Mouse (Mus musculus): ENCODE results near the gene Nck2. TPM values are rescaled to one million over a fixed set of nuclear protein-coding genes. Genes with fewer than 3 reads are reported as not detected.

The Nck2 gene
- polyA plus RNA-seq, 1 experiment from 2014 or later = 42.7 TPM

- Histone ChIP-seq H3K36me3 (no peaks in the 10 kb centered on the region), H3K27me3 (no peaks in the 10 kb centered on the region), H3K4me2 (no peak overlapping the region), H3K4me3 (no peak overlapping the region), H3K9ac (no peak overlapping the region), H3K27ac (no peak overlapping the region), H3K9me3 (no peaks in the 10 kb centered on the region), H3K4me1 (replicated peaks) (peaks cover 79% of the 10 kb centered on the region)
- no peak for ATAC-seq (ENCODE audit: low FRiP score)
- WGBS = 92% methylated on average over 6 of the region's 6 CpGs
These were observed 57.0 kb downstream of the Nck2 start for GRCm38 (mm10) chr1:43501143-43501919.

- no peak for ATAC-seq (ENCODE audit: low FRiP score)
- WGBS = 53% methylated on average over 10 of the region's 10 CpGs
- H3K4me1 ChIP-seq (replicated peaks) = peaks cover 75% of the 10 kb centered on the region
- no peak overlapping the region for H3K27ac ChIP-seq
- H3K36me3 ChIP-seq = no peaks in the 10 kb centered on the region
- H3K9me3 ChIP-seq = no peaks in the 10 kb centered on the region
- no peak overlapping the region for H3K4me2 ChIP-seq
- no peaks in the 10 kb centered on the region for H3K27me3 ChIP-seq
- no peak overlapping the region for H3K9ac ChIP-seq
- H3K4me3 ChIP-seq = no peak overlapping the region
These were observed 57.8 kb downstream of the Nck2 start for GRCm38 (mm10) chr1:43501920-43502791.

DNA sequence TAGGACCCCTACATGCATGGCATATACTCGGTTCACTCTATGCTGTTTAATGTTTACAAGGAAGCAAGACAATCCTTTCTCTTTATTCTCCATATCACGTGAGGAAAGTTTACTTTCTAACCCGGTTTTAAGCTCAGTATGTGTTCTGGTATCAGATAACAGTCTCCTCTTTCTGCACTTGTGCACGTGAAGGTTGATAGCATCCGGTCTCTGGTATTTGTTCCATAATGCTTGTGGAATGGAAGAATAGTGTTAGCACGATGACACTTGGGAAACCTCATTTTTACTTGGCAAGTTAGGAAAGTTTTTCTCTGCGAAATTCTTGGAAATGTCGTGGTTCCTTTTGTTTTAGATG, 58.4 kb downstream of the Nck2 start:
- ATAC-seq (ENCODE audit: low FRiP score) = no peak
- H3K9ac ChIP-seq = no peak overlapping the region
- 74% methylated on average over 8 of the region's 8 CpGs for WGBS
- no peak overlapping the region for H3K4me2 ChIP-seq
- peaks cover 72% of the 10 kb centered on the region for H3K4me1 ChIP-seq (replicated peaks)
- H3K27ac ChIP-seq = no peak overlapping the region
- H3K9me3 ChIP-seq = no peaks in the 10 kb centered on the region
- no peaks in the 10 kb centered on the region for H3K36me3 ChIP-seq
- H3K4me3 ChIP-seq = no peak overlapping the region
- no peaks in the 10 kb centered on the region for H3K27me3 ChIP-seq

DNA sequence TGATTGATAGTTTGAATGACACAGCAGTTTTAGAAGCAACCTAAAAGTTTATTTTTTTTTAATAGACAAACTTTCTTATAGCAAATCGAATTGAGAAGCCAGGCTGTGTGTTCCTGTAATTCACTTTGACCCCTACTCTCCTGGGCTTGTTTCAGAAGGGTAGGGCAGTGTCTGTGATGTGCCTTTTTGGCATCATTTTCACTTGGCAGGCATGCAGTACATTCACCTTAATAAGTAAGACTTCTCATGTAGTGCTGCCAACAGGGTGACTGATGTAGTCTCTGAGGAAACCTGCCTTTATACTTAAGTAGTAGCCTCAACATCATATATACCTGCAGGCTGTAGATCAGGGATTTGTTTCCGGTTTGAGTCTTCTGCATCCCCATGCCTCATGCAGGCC, 58.9 kb downstream of the Nck2 start:
- Histone ChIP-seq H3K36me3 (no peaks in the 10 kb centered on the region), H3K9me3 (no peaks in the 10 kb centered on the region), H3K4me3 (no peak overlapping the region), H3K27ac (peak overlapping the region; percentile 32; the same call in 1 of the 2 replicates), H3K9ac (no peak overlapping the region), H3K27me3 (no peaks in the 10 kb centered on the region), H3K4me2 (no peak overlapping the region), H3K4me1 (replicated peaks) (peaks cover 67% of the 10 kb centered on the region)
- no peak for ATAC-seq (ENCODE audit: low FRiP score)
- WGBS = 94% methylated on average over 2 of the region's 2 CpGs

DNA sequence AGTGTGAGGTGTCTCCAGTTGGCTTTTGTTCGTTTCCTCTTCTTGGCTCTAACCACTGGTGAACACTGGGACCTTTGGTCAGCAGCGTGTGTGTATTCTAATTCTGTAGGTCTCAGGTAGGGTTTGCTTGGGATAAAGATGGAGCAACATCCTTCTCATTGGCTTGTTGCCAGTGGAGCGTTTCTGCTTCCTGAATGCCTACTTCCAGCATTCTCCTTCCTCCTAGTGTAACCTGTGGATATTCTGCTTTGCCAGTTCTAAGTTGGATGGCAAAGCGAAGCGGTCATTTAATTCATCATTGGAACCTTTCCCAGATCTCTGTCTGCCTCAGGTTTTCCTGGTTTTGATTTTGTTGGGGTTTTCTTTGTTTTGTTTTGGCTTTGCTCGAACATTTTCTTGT, 59.3 kb downstream of the Nck2 start:
- Histone ChIP-seq H3K27me3 (no peaks in the 10 kb centered on the region), H3K27ac (peak overlapping the region; percentile 32; the same call in 1 of the 2 replicates), H3K9ac (no peak overlapping the region), H3K36me3 (no peaks in the 10 kb centered on the region), H3K4me3 (no peak overlapping the region), H3K9me3 (no peaks in the 10 kb centered on the region), H3K4me1 (replicated peaks) (peaks cover 66% of the 10 kb centered on the region), H3K4me2 (no peak overlapping the region)
- 84% methylated on average over 6 of the region's 6 CpGs for WGBS
- ATAC-seq (ENCODE audit: low FRiP score) = no peak

GRCm38 (mm10) chr1:43504235-43504634, 59.9 kb downstream of the Nck2 start:
- peak overlapping the region; percentile 60; the same call in 1 of the 2 replicates for H3K27ac ChIP-seq
- H3K4me1 ChIP-seq (replicated peaks) = peaks cover 62% of the 10 kb centered on the region
- H3K9me3 ChIP-seq = no peaks in the 10 kb centered on the region
- H3K27me3 ChIP-seq = no peaks in the 10 kb centered on the region
- 6% methylated on average over 4 of the region's 4 CpGs for WGBS
- ATAC-seq (ENCODE audit: low FRiP score) = peak; percentile 88
- H3K4me3 ChIP-seq = no peak overlapping the region
- H3K36me3 ChIP-seq = no peaks in the 10 kb centered on the region
- no peak overlapping the region for H3K9ac ChIP-seq
- H3K4me2 ChIP-seq = no peak overlapping the region

- Histone ChIP-seq H3K36me3 (peaks cover 10% of the 10 kb centered on the region), H3K27ac (no peak overlapping the region), H3K4me2 (no peak overlapping the region), H3K9me3 (no peaks in the 10 kb centered on the region), H3K9ac (no peak overlapping the region), H3K4me3 (no peak overlapping the region), H3K4me1 (replicated peaks) (peaks cover 47% of the 10 kb centered on the region), H3K27me3 (no peaks in the 10 kb centered on the region)
- ATAC-seq (ENCODE audit: low FRiP score) = no peak
- WGBS = 97% methylated on average over 3 of the region's 3 CpGs
These were observed 62.3 kb downstream of the Nck2 start for GRCm38 (mm10) chr1:43506638-43507037.

DNA sequence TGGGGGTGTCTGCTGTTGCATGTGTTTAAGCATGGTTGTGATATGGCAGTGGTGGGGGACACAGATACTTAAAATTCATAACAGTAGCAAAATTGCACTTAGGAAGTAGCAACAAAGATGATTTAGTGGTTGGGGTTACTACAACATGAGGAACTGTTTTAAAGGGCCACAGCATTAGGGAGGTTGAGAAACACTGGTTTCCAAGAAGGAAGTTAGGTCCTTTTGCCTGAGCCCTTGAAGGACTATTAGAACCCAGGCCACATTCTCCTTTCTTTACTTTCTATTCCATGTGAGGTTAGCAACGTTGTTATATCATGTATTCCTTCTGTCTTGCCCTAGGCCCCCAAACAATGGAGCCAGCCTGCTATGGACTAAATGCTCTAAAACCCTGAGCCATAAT, 63.4 kb downstream of the Nck2 start:
- no peak overlapping the region for H3K4me2 ChIP-seq
- no peaks in the 10 kb centered on the region for H3K27me3 ChIP-seq
- H3K27ac ChIP-seq = no peak overlapping the region
- peaks cover 19% of the 10 kb centered on the region for H3K36me3 ChIP-seq
- H3K9me3 ChIP-seq = no peaks in the 10 kb centered on the region
- H3K4me3 ChIP-seq = no peak overlapping the region
- WGBS = 66% methylated on average over 1 of the region's 1 CpGs
- peaks cover 36% of the 10 kb centered on the region for H3K4me1 ChIP-seq (replicated peaks)
- H3K9ac ChIP-seq = no peak overlapping the region
- no peak for ATAC-seq (ENCODE audit: low FRiP score)

DNA sequence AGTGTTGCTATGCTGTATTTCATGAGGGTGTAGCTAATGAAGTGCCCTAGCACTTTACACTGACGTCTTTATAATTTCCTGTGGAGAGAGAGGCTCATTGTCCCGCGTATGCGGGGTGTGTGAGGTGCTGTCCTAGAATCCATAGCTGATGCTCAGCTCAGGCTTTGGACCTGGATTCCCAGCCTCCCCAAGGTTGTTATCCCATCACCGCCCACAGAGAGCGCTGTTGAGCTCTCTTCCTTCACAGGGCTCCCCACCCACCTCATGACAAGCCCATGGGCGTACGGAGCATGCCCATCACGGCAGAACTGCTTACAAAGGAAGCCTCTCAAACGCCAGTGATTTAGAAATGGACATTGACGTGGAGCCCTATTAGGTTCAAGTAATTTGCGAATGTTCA, 66.9 kb downstream of the Nck2 start:
- H3K9ac ChIP-seq = no peak overlapping the region
- no peak overlapping the region for H3K27ac ChIP-seq
- no peaks in the 10 kb centered on the region for H3K9me3 ChIP-seq
- peaks cover 7% of the 10 kb centered on the region; the same call in 1 of the 2 replicates for H3K4me1 ChIP-seq (replicated peaks)
- 82% methylated on average over 12 of the region's 12 CpGs for WGBS
- peaks cover 30% of the 10 kb centered on the region for H3K36me3 ChIP-seq
- ATAC-seq (ENCODE audit: low FRiP score) = no peak
- no peaks in the 10 kb centered on the region for H3K27me3 ChIP-seq
- no peak overlapping the region for H3K4me2 ChIP-seq
- H3K4me3 ChIP-seq = no peak overlapping the region

DNA sequence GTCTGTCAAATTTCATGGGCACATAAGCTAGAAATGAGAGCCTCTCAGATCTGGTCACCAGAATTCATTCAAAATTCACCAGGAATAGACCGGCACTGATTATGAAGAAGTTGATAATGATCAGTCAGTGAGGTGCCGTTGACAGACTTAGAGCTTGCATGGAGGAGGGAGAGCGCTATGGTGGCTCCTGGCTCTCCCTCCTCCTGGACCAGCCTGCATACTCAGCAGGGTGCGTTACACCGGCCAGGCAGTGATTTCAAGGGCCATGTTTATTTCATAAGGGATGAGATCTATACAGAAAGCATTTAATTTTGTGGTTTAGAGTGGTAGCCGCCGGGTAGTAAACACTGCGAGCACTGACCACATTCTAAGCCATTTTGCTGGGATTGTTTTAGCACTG, 67.3 kb downstream of the Nck2 start:
- Histone ChIP-seq H3K27ac (no peak overlapping the region), H3K9ac (no peak overlapping the region), H3K4me1 (replicated peaks) (peaks cover 3% of the 10 kb centered on the region; the same call in 1 of the 2 replicates), H3K4me3 (no peak overlapping the region), H3K27me3 (no peaks in the 10 kb centered on the region), H3K4me2 (no peak overlapping the region), H3K9me3 (no peaks in the 10 kb centered on the region), H3K36me3 (peaks cover 30% of the 10 kb centered on the region)
- ATAC-seq (ENCODE audit: low FRiP score) = peak; percentile 68
- WGBS = 76% methylated on average over 8 of the region's 8 CpGs

DNA sequence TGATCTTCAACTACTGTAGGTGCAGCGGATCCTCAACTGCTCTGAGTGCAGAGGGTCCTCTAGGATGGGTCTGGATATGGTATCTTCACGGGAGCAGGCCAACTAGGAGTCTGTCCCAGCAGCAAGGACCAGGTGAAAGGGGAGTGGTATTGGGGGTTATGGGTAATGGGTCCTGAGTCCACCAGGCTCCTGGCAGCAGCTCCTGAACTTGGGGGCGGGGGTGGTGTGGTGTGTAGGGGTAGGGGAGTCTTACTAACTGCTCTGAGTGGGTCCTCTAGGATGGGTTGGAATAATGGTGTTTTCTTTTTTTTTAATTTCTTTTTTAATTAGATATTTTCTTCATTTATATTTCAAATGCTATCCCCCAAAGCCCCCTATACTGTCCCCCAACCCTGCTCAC, 73.0 kb downstream of the Nck2 start:
- Histone ChIP-seq H3K9ac (no peak overlapping the region), H3K9me3 (no peaks in the 10 kb centered on the region), H3K27ac (no peak overlapping the region), H3K27me3 (no peaks in the 10 kb centered on the region), H3K36me3 (peaks cover 13% of the 10 kb centered on the region; the same call in 1 of the 2 replicates), H3K4me1 (replicated peaks) (no peaks in the 10 kb centered on the region), H3K4me2 (no peak overlapping the region), H3K4me3 (no peak overlapping the region)
- 98% methylated on average over 3 of the region's 3 CpGs for WGBS
- ATAC-seq (ENCODE audit: low FRiP score) = peak; percentile 24; the same call in 1 of the 2 replicates

GRCm38 (mm10) chr1:43520216-43520988, 76.0 kb downstream of the Nck2 start:
- H3K4me1 ChIP-seq (replicated peaks) = peaks cover 10% of the 10 kb centered on the region; the same call in 1 of the 2 replicates
- H3K4me2 ChIP-seq = no peak overlapping the region
- no peaks in the 10 kb centered on the region for H3K36me3 ChIP-seq
- no peak overlapping the region for H3K9ac ChIP-seq
- no peak for ATAC-seq (ENCODE audit: low FRiP score)
- 96% methylated on average over 1 of the region's 1 CpGs for WGBS
- H3K27me3 ChIP-seq = no peaks in the 10 kb centered on the region
- H3K9me3 ChIP-seq = no peaks in the 10 kb centered on the region
- H3K27ac ChIP-seq = no peak overlapping the region
- no peak overlapping the region for H3K4me3 ChIP-seq
